Mouse (Mus musculus): ENCODE data around the gene Crb3.

- TF ChIP-seq CTCF (IDR thresholded peaks at IDR 0.05; ENCODE audit: control insufficient read depth, insufficient read depth, low read length), result no peak
- TF ChIP-seq POLR2A (IDR thresholded peaks at IDR 0.05; ENCODE audit: borderline replicate concordance, control insufficient read depth, low read depth, low read length), result no peak
Observed at GRCm38 (mm10) chr17:57081234-57081842, 22.4 kb downstream of the Crb3 start.
